Mouse (Mus musculus) intestine, postnatal 0 days (tissue): Measurements from ENCODE around the gene Slc2a4. TPM values are rescaled to one million over a fixed set of nuclear protein-coding genes. Genes with fewer than 3 reads are reported as not detected.
A peak's percentile ranks its signal among the peaks of the same experiment; 100 is the strongest.
"Not testable (repeated sequence)": the region's sequence is repeated elsewhere in the genome, so short reads cannot be mapped to it uniquely, and the experiment has no call there.

Source experiments
- ATAC-seq: fragments of 200-750 bp; cut with Nextera tagmentation; 2 replicates; pipeline ENCODE4 v1.8.0; 2017; ENCODE audit warnings: mild to moderate bottlenecking, moderate TSS enrichment, moderate library complexity
- H3K27ac ChIP-seq: fragments of 300-500 bp; sonication (generic); 2 replicates; pipeline ENCODE4 v1.5.1; 2014; ENCODE audit warnings: mild to moderate bottlenecking, low read depth, low read length, moderate library complexity
- H3K27me3 ChIP-seq: fragments of 300-500 bp; sonication (generic); replicated peaks from 2 replicates; pipeline ENCODE4 v1.6.1; 2014; ENCODE audit warnings: low read length, mixed read lengths; ENCODE audit not compliant: control insufficient read depth, insufficient read depth
- H3K36me3 ChIP-seq: fragments of 300-500 bp; sonication (generic); 2 replicates; pipeline ENCODE4 v1.6.1; 2014; ENCODE audit warnings: mild to moderate bottlenecking, moderate library complexity; ENCODE audit not compliant: control insufficient read depth, insufficient read depth
- H3K4me1 ChIP-seq: fragments of 300-500 bp; sonication (generic); replicated peaks from 2 replicates; pipeline ENCODE4 v1.6.1; 2014; ENCODE audit warnings: antibody characterized with exemption, low read length, mixed read lengths; ENCODE audit not compliant: control insufficient read depth, insufficient read depth
- H3K4me2 ChIP-seq: fragments of 300-500 bp; sonication (generic); replicated peaks from 2 replicates; pipeline ENCODE4 v1.6.1; 2014; ENCODE audit warnings: low read depth, mild to moderate bottlenecking, moderate library complexity
- H3K4me3 ChIP-seq: fragments of 300-500 bp; sonication (generic); 2 replicates; pipeline ENCODE4 v1.5.1; 2014; ENCODE audit warnings: low read depth, low read length
- H3K9ac ChIP-seq: fragments of 300-500 bp; sonication (generic); 2 replicates; pipeline ENCODE4 v1.6.1; 2014; ENCODE audit warnings: mild to moderate bottlenecking, low read depth, low read length
- H3K9me3 ChIP-seq: fragments of 300-500 bp; sonication (generic); 2 replicates; pipeline ENCODE4 v1.6.1; 2016; ENCODE audit warnings: mixed run types; ENCODE audit not compliant: control insufficient read depth
- CTCF ChIP-seq: sonication (generic); IDR thresholded peaks from 2 replicates; pipeline ENCODE4 v1.5.1; 2016; ENCODE audit warnings: low read depth, mild to moderate bottlenecking, control low read depth, antibody characterized with exemption, moderate library complexity
- WGBS: fragments of 180-500 bp; shearing (Covaris S2); extraction: QIAGEN DNeasy Blood & Tissue Kit; methylation state at CpG from one replicate; pipeline ENCODE4 v1.1.7; 2014; 5-methylcytosine and 5-hydroxymethylcytosine counted together
- polyA plus RNA-seq: library from polyadenylated mRNA; unstranded; fragments of >200 nt; fragmentation: Nextera tagmentation; extraction: Ambion mirVana; gene quantifications from 2 replicates; pipeline ENCODE4 v1.2.1, GENCODE M21; 2015

Slc2a4 gene
- polyA plus RNA-seq, 1 experiment from 2014 or later, result 18.3 TPM

- Histone ChIP-seq H3K36me3 (peaks cover 37% of the 10 kb centered on the region), H3K9me3 (no peaks in the 10 kb centered on the region), H3K27ac (peak overlapping the region; percentile 98), H3K9ac (peak overlapping the region; percentile 87), H3K4me1 (0 out of 2 replicates have a peak, but pooled peaks cover 5% of the 10 kb centered on the region), H3K4me2 (peak overlapping the region; percentile 94), H3K27me3 (no peaks in the 10 kb centered on the region), H3K4me3 (peak overlapping the region; percentile 70)
- ATAC-seq, result peak; percentile 20
- under 1% methylated on average over 17 of the region's 17 CpGs for WGBS
- TF ChIP-seq CTCF, result no peak
These were observed 28.2 kb downstream of the Slc2a4 start for GRCm38 (mm10) chr11:69919661-69920265.

GRCm38 (mm10) chr11:69919053-69919452, 28.9 kb downstream of the Slc2a4 start:
- Histone ChIP-seq H3K9ac (no peak overlapping the region), H3K4me2 (peak overlapping the region; percentile 94), H3K4me1 (0 out of 2 replicates have a peak, but pooled peaks cover 5% of the 10 kb centered on the region), H3K36me3 (peaks cover 37% of the 10 kb centered on the region), H3K27ac (peak overlapping the region; percentile 11; the same call in 1 of the 2 replicates), H3K27me3 (no peaks in the 10 kb centered on the region), H3K9me3 (no peaks in the 10 kb centered on the region), H3K4me3 (peak overlapping the region; percentile 70)
- 59% methylated on average over 9 of the region's 9 CpGs for WGBS
- ATAC-seq, result no peak
- TF ChIP-seq CTCF, result no peak

GRCm38 (mm10) chr11:69918118-69918517, 29.9 kb downstream of the Slc2a4 start:
- H3K9me3 ChIP-seq, result no peaks in the 10 kb centered on the region
- H3K4me3 ChIP-seq, result no peak overlapping the region
- H3K27me3 ChIP-seq, result no peaks in the 10 kb centered on the region
- no peak overlapping the region for H3K27ac ChIP-seq
- 0 out of 2 replicates have a peak, but pooled peaks cover 5% of the 10 kb centered on the region for H3K4me1 ChIP-seq
- ATAC-seq, result no peak
- no peak overlapping the region for H3K9ac ChIP-seq
- H3K4me2 ChIP-seq, result no peak overlapping the region
- TF ChIP-seq CTCF, result no peak
- H3K36me3 ChIP-seq, result peaks cover 41% of the 10 kb centered on the region
- WGBS, result 68% methylated on average over 5 of the region's 5 CpGs

- H3K9me3 ChIP-seq, result no peaks in the 10 kb centered on the region
- no peaks in the 10 kb centered on the region for H3K27me3 ChIP-seq
- 0 out of 2 replicates have a peak, but pooled peaks cover 5% of the 10 kb centered on the region for H3K4me1 ChIP-seq
- H3K27ac ChIP-seq, result no peak overlapping the region; the same call in 1 of the 2 replicates
- H3K9ac ChIP-seq, result no peak overlapping the region
- ATAC-seq, result no peak
- no peak overlapping the region for H3K4me3 ChIP-seq
- WGBS, result 81% methylated on average over 8 of the region's 8 CpGs
- H3K4me2 ChIP-seq, result no peak overlapping the region
- TF ChIP-seq CTCF, result no peak
- peaks cover 47% of the 10 kb centered on the region for H3K36me3 ChIP-seq
These were observed 30.5 kb downstream of the Slc2a4 start for GRCm38 (mm10) chr11:69917379-69917948.

- not testable (repeated sequence) for ATAC-seq, H3K27ac ChIP-seq, H3K27me3 ChIP-seq, H3K9me3 ChIP-seq, H3K9ac ChIP-seq, H3K4me2 ChIP-seq, H3K4me1 ChIP-seq, H3K4me3 ChIP-seq
- H3K36me3 ChIP-seq, result peaks cover 53% of the 10 kb centered on the region
- 59% methylated on average over 7 of the region's 7 CpGs for WGBS
These were observed 31.2 kb downstream of the Slc2a4 start for GRCm38 (mm10) chr11:69916652-69917378.
